In genomic region chr11:73187231-73187630, GRCm38 (mm10) we compare ENCODE assay signal across 10 mouse cellular contexts. TPM values are rescaled to one million over a fixed set of nuclear protein-coding genes. Genes with fewer than 3 reads are reported as not detected.
"Had no signal": no experiment of that assay in that cellular context is flagged by ENCODE, and none has a peak within 500 bp of the region (broad histone marks: within the 10 kb centered on the region; RNA-seq: fewer than 3 reads in every experiment).

No protein-coding gene starts in this region.

- H3K27me3 ChIP-seq: liver, embryonic 13.5 days had no signal

- H3K27ac ChIP-seq: left cerebral cortex, adult 2 months; liver, embryonic 13.5 days had no signal

- DNase-seq: layer of hippocampus, postnatal 36 days; liver, embryonic 13.5 days; lung, adult 2 months; lung, postnatal 14 days; midbrain, embryonic 14.5 days; thymus, postnatal 25 days had no signal

- H3K9ac ChIP-seq: liver, embryonic 13.5 days had no signal

- ATAC-seq: intestine, postnatal 0 days had no signal

- H3K4me2 ChIP-seq: liver, embryonic 13.5 days; midbrain, embryonic 11.5 days had no signal

- H3K9me3 ChIP-seq: liver, embryonic 13.5 days had no signal

- H3K4me3 ChIP-seq: left cerebral cortex, adult 2 months; liver, embryonic 13.5 days had no signal

RNA-seq across cellular contexts. Expression of gene P2rx5, which starts 27.0 kb away (rescaled TPM):
- polyA plus RNA-seq: intestine, embryonic 14.5 days; midbrain, embryonic 14.5 days had no signal
